Mouse (Mus musculus) heart, embryonic 13.5 days (tissue): Measurements from ENCODE around the gene Gm14632. TPM values are rescaled to one million over a fixed set of nuclear protein-coding genes. Genes with fewer than 3 reads are reported as not detected.
"Not testable (repeated sequence)": the region's sequence is repeated elsewhere in the genome, so short reads cannot be mapped to it uniquely, and the experiment has no call there.

Source experiments
- ATAC-seq: fragments of 200-750 bp; cut with Nextera tagmentation; 2 replicates; pipeline ENCODE4 v1.8.0; 2017; ENCODE audit warnings: moderate TSS enrichment; ENCODE audit not compliant: insufficient number of reproducible peaks, low FRiP score, low TSS enrichment; ENCODE audit errors: extremely low read depth
- H3K27ac ChIP-seq: fragments of 300-500 bp; sonication (generic); replicated peaks from 2 replicates; pipeline ENCODE4 v1.5.1; 2015; ENCODE audit warnings: moderate library complexity, mild to moderate bottlenecking, inconsistent platforms
- H3K27me3 ChIP-seq: fragments of 300-500 bp; sonication (generic); replicated peaks from 2 replicates; pipeline ENCODE4 v1.6.1; 2015; ENCODE audit warnings: mild to moderate bottlenecking, inconsistent platforms
- H3K36me3 ChIP-seq: fragments of 300-500 bp; sonication (generic); 2 replicates; pipeline ENCODE4 v1.6.1; 2015; ENCODE audit warnings: mild to moderate bottlenecking, inconsistent platforms
- H3K4me1 ChIP-seq: fragments of 300-500 bp; sonication (generic); 2 replicates; pipeline ENCODE4 v1.6.1; 2015; ENCODE audit warnings: inconsistent platforms
- H3K4me2 ChIP-seq: fragments of 300-500 bp; sonication (generic); 2 replicates; pipeline ENCODE4 v1.6.1; 2015; ENCODE audit warnings: inconsistent platforms, mild to moderate bottlenecking, moderate library complexity
- H3K4me3 ChIP-seq: fragments of 300-500 bp; sonication (generic); 2 replicates; pipeline ENCODE4 v1.5.1; 2015; ENCODE audit warnings: moderate library complexity, mild to moderate bottlenecking, inconsistent platforms
- H3K9ac ChIP-seq: fragments of 300-500 bp; sonication (generic); 2 replicates; pipeline ENCODE4 v1.6.1; 2015; ENCODE audit warnings: inconsistent platforms, mild to moderate bottlenecking, moderate library complexity
- H3K9me3 ChIP-seq: fragments of 300-500 bp; sonication (generic); 2 replicates; pipeline ENCODE4 v1.6.1; 2016; ENCODE audit warnings: inconsistent platforms
- WGBS: fragments of 180-500 bp; shearing (Covaris S2); methylation state at CpG from one replicate; pipeline ENCODE4 v1.1.7; 2015; ENCODE audit warnings: mixed read lengths; 5-methylcytosine and 5-hydroxymethylcytosine counted together
- polyA plus RNA-seq: library from polyadenylated mRNA; unstranded; fragments of >200 nt; fragmentation: Nextera tagmentation; extraction: Ambion mirVana; gene quantifications from 2 replicates; pipeline ENCODE4 v1.2.1, GENCODE M21; 2015

Gm14632 gene
- polyA plus RNA-seq: not detected in 2 replicates

DNA sequence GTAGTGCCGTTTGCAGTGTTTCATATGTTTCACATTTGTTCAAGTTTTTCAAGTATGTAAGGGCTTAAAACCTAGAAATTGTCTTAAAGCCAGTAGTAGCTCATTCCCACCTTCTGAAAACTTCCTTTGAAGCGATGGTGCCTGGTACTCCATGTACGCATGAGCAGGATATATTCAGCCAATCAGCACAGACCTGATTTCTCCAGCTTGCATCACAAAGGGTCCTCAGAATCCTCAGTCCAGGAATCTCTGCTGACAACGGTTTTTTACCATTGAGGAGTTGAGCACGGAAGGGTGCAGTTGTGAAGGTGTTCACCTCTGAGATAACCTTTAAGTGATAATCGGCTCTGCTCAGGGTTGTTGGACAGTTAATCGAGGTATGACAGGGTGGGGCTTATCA lies at the start of gene Gm14632:
TSS of gene Gm14632 (plus strand) at position 301 of the 400 bp plus-strand sequence.
- H3K4me2 ChIP-seq, ATAC-seq, H3K9me3 ChIP-seq, H3K27ac ChIP-seq, H3K9ac ChIP-seq, H3K4me3 ChIP-seq, H3K36me3 ChIP-seq, H3K27me3 ChIP-seq, H3K4me1 ChIP-seq: not testable (repeated sequence)
- WGBS: 78% methylated on average over 4 of the region's 7 CpGs
